Mouse (Mus musculus): Measurements from ENCODE around the gene Slc51a. TPM values are rescaled to one million over a fixed set of nuclear protein-coding genes. Genes with fewer than 3 reads are reported as not detected.

Slc51a gene
- polyA plus RNA-seq, 1 experiment from 2014 or later = 0.39 TPM

DNA sequence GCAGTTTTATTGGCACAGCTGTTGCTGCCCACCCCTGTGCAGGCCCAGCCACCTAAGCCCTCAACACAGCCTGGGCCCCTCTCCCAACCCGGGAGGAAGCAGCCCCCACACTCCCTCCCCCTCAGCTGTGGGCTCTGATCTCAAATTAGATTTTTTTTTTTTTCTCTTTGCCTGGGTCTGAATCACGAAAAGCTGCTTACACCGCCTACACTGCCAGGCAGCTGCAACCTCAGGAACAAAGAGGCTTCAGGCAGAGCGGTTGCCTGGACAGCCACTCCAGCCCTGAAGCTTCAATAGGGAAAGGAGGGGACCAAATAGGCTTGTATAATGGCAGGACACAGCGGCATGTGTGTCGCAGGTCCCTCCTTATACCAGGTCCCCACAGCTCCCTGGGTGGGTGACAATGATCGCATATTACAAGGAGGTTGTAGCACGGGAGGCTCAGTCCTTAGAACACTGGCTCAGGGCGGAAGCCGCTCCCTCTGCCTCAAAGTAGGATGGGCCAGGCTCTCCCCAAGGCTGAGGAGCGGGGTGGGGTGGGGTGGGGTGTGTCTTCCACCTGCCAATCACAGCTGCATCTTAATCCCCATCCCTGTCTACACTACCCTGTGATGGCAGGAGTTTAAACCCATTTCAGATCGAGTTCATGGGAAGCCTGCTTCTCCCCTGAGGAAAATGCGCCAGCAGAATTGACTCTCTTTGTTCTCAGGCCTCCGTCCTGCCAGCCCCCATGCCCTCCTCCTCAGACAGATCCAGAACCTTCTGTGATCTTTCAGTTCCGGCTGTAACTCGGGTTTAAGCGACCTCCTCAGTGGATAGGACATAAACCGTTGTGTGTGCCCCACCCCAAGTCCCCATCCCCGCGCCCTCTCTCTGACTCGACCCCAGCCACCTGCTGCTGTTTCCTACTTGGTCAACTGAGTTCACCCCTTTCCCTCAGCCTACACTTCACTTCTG, 28.6 kb upstream of the Slc51a start:
- Histone ChIP-seq H3K9me3 (no peaks in the 10 kb centered on the region), H3K9ac (0 out of 2 replicates have a peak overlapping the region, but pooled peaks have one; percentile 9), H3K27ac (peak overlapping the region; percentile 81), H3K27me3 (no peaks in the 10 kb centered on the region), H3K4me3 (no peak overlapping the region), H3K36me3 (no peaks in the 10 kb centered on the region), H3K4me1 (peaks cover 29% of the 10 kb centered on the region), H3K4me2 (peak overlapping the region; percentile 32)
- ATAC-seq (ENCODE audit: borderline replicate concordance, extremely low read depth, low FRiP score, low TSS enrichment) = peak; percentile 58; the same call in 1 of the 2 replicates
- WGBS = 24% methylated on average over 21 of the region's 21 CpGs

- no peak overlapping the region for H3K9ac ChIP-seq
- no peaks in the 10 kb centered on the region for H3K36me3 ChIP-seq
- ATAC-seq (ENCODE audit: borderline replicate concordance, extremely low read depth, low FRiP score, low TSS enrichment) = no peak
- H3K27ac ChIP-seq = no peak overlapping the region
- peaks cover 46% of the 10 kb centered on the region for H3K4me1 ChIP-seq
- no peak overlapping the region for H3K4me3 ChIP-seq
- H3K27me3 ChIP-seq = no peaks in the 10 kb centered on the region
- H3K9me3 ChIP-seq = no peaks in the 10 kb centered on the region
- 86% methylated on average over 6 of the region's 6 CpGs for WGBS
- no peak overlapping the region for H3K4me2 ChIP-seq
Observed at GRCm38 (mm10) chr16:32513948-32514347, 26.3 kb upstream of the Slc51a start.

- 72% methylated on average over 6 of the region's 6 CpGs for WGBS
- no peak overlapping the region for H3K9ac ChIP-seq
- ATAC-seq (ENCODE audit: borderline replicate concordance, extremely low read depth, low FRiP score, low TSS enrichment) = no peak
- H3K4me3 ChIP-seq = no peak overlapping the region
- peak overlapping the region; percentile 86 for H3K27ac ChIP-seq
- no peak overlapping the region for H3K4me2 ChIP-seq
- H3K4me1 ChIP-seq = peaks cover 48% of the 10 kb centered on the region
- H3K9me3 ChIP-seq = no peaks in the 10 kb centered on the region
- H3K27me3 ChIP-seq = no peaks in the 10 kb centered on the region
- H3K36me3 ChIP-seq = no peaks in the 10 kb centered on the region
Observed at GRCm38 (mm10) chr16:32513401-32513800, 25.7 kb upstream of the Slc51a start.

DNA sequence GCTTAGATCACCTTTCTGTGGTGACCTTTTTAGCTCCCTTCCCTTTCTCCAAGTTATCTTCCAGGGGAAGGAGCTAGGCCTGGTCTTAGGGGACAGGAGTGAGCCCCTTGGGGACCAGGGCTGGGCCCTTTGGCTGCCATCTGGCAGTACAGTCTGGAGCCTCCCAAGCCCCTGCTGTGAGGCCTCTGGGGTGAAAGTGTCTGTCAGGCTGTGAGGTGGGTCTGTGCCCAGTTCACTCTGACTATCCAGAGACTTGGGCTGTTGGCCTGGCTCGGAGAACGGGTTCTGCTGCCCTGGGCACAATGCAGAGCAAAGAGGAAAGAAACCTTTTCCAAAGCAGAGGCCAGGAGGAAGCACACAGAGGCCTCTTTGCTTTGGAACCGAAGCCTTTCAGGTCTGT, 25.2 kb upstream of the Slc51a start:
- Histone ChIP-seq H3K4me1 (peaks cover 50% of the 10 kb centered on the region), H3K9me3 (no peaks in the 10 kb centered on the region), H3K27me3 (no peaks in the 10 kb centered on the region), H3K27ac (peak overlapping the region; percentile 86), H3K36me3 (no peaks in the 10 kb centered on the region), H3K4me2 (no peak overlapping the region), H3K4me3 (no peak overlapping the region), H3K9ac (no peak overlapping the region)
- no peak for ATAC-seq (ENCODE audit: borderline replicate concordance, extremely low read depth, low FRiP score, low TSS enrichment)
- 25% methylated on average over 3 of the region's 3 CpGs for WGBS

GRCm38 (mm10) chr16:32511827-32512490, 24.3 kb upstream of the Slc51a start:
- H3K36me3 ChIP-seq = no peaks in the 10 kb centered on the region
- ATAC-seq (ENCODE audit: borderline replicate concordance, extremely low read depth, low FRiP score, low TSS enrichment) = no peak
- H3K27ac ChIP-seq = peak overlapping the region; percentile 50; the same call in 1 of the 2 replicates
- no peak overlapping the region for H3K9ac ChIP-seq
- no peak overlapping the region for H3K4me2 ChIP-seq
- no peaks in the 10 kb centered on the region for H3K9me3 ChIP-seq
- H3K27me3 ChIP-seq = no peaks in the 10 kb centered on the region
- peaks cover 55% of the 10 kb centered on the region for H3K4me1 ChIP-seq
- WGBS = 75% methylated on average over 8 of the region's 8 CpGs
- H3K4me3 ChIP-seq = no peak overlapping the region

DNA sequence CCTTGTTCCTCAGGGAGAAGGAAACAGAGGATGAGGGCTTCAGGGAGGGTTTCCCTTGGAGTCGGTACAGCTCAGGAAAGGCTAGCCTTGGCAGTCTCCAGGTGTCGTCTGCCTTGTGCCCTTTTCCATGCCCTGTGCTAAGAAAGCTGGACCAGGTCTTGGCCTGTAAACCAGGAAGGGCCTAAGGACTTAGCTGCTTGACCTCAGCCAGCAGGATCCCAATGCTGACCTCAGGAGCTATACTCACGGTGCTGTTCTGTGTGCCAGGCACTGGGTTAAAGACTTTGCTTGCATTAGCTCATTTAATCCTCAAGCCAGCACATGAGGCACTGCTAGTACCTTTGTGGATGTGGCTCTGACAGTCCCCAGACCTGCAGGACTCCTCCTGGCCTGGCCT, 23.7 kb upstream of the Slc51a start:
- Histone ChIP-seq H3K9ac (0 out of 2 replicates have a peak overlapping the region, but pooled peaks have one; percentile 8), H3K4me3 (no peak overlapping the region), H3K27ac (peak overlapping the region; percentile 50), H3K4me2 (no peak overlapping the region), H3K9me3 (no peaks in the 10 kb centered on the region), H3K36me3 (no peaks in the 10 kb centered on the region), H3K4me1 (peaks cover 51% of the 10 kb centered on the region), H3K27me3 (no peaks in the 10 kb centered on the region)
- no peak for ATAC-seq (ENCODE audit: borderline replicate concordance, extremely low read depth, low FRiP score, low TSS enrichment)
- WGBS = 67% methylated on average over 3 of the region's 3 CpGs

GRCm38 (mm10) chr16:32510399-32511337, 23.0 kb upstream of the Slc51a start:
- Histone ChIP-seq H3K27me3 (no peaks in the 10 kb centered on the region), H3K4me2 (no peak overlapping the region), H3K9ac (no peak overlapping the region), H3K27ac (peak overlapping the region; percentile 88), H3K9me3 (no peaks in the 10 kb centered on the region), H3K36me3 (no peaks in the 10 kb centered on the region), H3K4me1 (peaks cover 45% of the 10 kb centered on the region), H3K4me3 (no peak overlapping the region)
- ATAC-seq (ENCODE audit: borderline replicate concordance, extremely low read depth, low FRiP score, low TSS enrichment) = no peak
- WGBS = 56% methylated on average over 18 of the region's 18 CpGs

- Histone ChIP-seq H3K4me3 (no peak overlapping the region), H3K27me3 (no peaks in the 10 kb centered on the region), H3K27ac (peak overlapping the region; percentile 88), H3K4me1 (peaks cover 45% of the 10 kb centered on the region), H3K36me3 (no peaks in the 10 kb centered on the region), H3K4me2 (peak overlapping the region; percentile 13; the same call in 1 of the 2 replicates), H3K9ac (no peak overlapping the region), H3K9me3 (no peaks in the 10 kb centered on the region)
- 25% methylated on average over 9 of the region's 9 CpGs for WGBS
- peak; percentile 75 for ATAC-seq (ENCODE audit: borderline replicate concordance, extremely low read depth, low FRiP score, low TSS enrichment)
Observed at GRCm38 (mm10) chr16:32509066-32509942, 21.6 kb upstream of the Slc51a start.

DNA sequence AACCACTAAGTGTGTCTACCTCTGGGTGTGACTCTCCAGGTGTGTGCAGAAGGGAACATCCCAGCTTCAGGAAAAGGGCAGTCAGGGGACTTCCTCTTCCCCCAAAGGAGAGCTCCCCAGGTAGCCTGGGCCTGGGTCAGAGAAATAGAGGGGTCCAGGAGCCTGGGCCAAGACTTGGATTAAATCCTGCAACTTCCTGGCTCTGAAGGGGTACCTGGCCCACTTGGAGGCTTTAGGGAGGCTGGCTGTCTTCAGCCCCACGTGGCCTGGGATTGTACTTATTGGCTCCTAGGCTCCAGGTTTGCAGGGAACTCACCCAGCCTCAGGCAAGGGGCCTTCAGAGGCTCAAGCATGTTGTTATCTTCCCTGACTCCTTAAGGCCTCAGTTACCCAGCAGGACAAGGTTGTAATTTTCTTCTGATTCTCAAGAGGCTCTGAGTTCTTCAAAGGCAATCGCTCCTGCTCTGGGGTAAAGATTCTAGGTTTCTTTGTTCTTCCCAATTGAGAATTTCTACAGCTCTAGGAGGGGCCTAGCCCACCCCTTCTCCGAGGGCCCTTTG, 20.9 kb upstream of the Slc51a start:
- no peak; the same call in 1 of the 2 replicates for ATAC-seq (ENCODE audit: borderline replicate concordance, extremely low read depth, low FRiP score, low TSS enrichment)
- WGBS = 40% methylated on average over 3 of the region's 3 CpGs

GRCm38 (mm10) chr16:32508035-32508434, 20.4 kb upstream of the Slc51a start:
- Histone ChIP-seq H3K27ac (peak overlapping the region; percentile 88), H3K4me2 (no peak overlapping the region), H3K9me3 (no peaks in the 10 kb centered on the region), H3K27me3 (no peaks in the 10 kb centered on the region), H3K4me3 (no peak overlapping the region), H3K4me1 (peaks cover 43% of the 10 kb centered on the region), H3K9ac (no peak overlapping the region), H3K36me3 (no peaks in the 10 kb centered on the region)
- 68% methylated on average over 5 of the region's 5 CpGs for WGBS
- no peak for ATAC-seq (ENCODE audit: borderline replicate concordance, extremely low read depth, low FRiP score, low TSS enrichment)

More for the DNA sequence above, 20.9 kb upstream of the Slc51a start:
- H3K36me3 ChIP-seq = no peaks in the 10 kb centered on the region
- H3K27me3 ChIP-seq = no peaks in the 10 kb centered on the region
- no peaks in the 10 kb centered on the region for H3K9me3 ChIP-seq
- peaks cover 45% of the 10 kb centered on the region for H3K4me1 ChIP-seq
- H3K4me3 ChIP-seq = no peak overlapping the region
- no peak overlapping the region for H3K9ac ChIP-seq
- H3K27ac ChIP-seq = peak overlapping the region; percentile 88
- peak overlapping the region; percentile 13; the same call in 1 of the 2 replicates for H3K4me2 ChIP-seq
